Mouse (Mus musculus) embryonic fibroblast, embryonic 13.5 days (primary cell): ENCODE results near the gene Bad. TPM values are rescaled to one million over a fixed set of nuclear protein-coding genes. Genes with fewer than 3 reads are reported as not detected.

ENCODE experiments used
- H3K27ac ChIP-seq: 2 replicates; pipeline ENCODE4 v1.5.1; 2012; ENCODE audit warnings: low read length, control low read depth, inconsistent platforms; ENCODE audit not compliant: insufficient read depth
- H3K4me1 ChIP-seq: 2 replicates; pipeline ENCODE4 v1.6.1; 2011; ENCODE audit warnings: low read length; ENCODE audit not compliant: control insufficient read depth, insufficient read depth
- H3K4me3 ChIP-seq: 2 replicates; pipeline ENCODE4 v1.5.1; 2011; ENCODE audit warnings: mild to moderate bottlenecking, control low read depth, low read length; ENCODE audit not compliant: insufficient read depth
- CTCF ChIP-seq: IDR thresholded peaks from 2 replicates; pipeline ENCODE4 v1.5.1; 2011; ENCODE audit warnings: mild to moderate bottlenecking, control low read depth, low read length, moderate library complexity, borderline replicate concordance; ENCODE audit not compliant: insufficient read depth
- POLR2A ChIP-seq: IDR thresholded peaks from 2 replicates; pipeline ENCODE4 v1.6.1; 2011; ENCODE audit warnings: low read depth, mild to moderate bottlenecking, control low read depth, low read length, moderate library complexity
- polyA plus RNA-seq: library from polyadenylated mRNA; stranded (reverse); fragments of >200 nt; gene quantifications from 2 replicates; pipeline ENCODE4 v1.2.4, GENCODE M21; 2011; ENCODE audit warnings: low read depth; ENCODE audit not compliant: missing spikeins, insufficient read length

Bad gene
- polyA plus RNA-seq, 1 experiment: 31.0 TPM

DNA sequence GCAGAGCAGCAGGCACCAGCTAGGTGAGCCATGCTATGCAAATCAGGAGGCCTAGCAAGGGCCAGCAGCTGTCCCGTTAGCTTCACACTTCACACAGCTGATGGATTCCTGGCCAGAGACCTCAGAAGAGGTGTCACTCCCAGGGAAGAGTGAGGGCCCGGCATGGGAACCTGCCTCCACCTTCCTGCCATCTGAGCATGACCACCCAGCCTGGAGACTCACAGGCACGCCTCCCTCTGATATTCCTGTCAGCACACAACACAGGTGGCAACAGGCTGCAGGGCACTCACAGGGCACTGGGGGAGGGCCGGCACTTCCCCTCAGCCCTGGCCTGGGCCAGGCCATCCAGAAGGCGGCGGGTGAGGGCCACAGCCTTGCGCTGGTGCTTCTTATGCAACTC lies 13.8 kb downstream of the Bad start:
- Histone ChIP-seq H3K4me3 (no peak overlapping the region), H3K27ac (no peak overlapping the region), H3K4me1 (peaks cover 7% of the 10 kb centered on the region)
- TF ChIP-seq POLR2A: no peak
- TF ChIP-seq CTCF: no peak

GRCm38 (mm10) chr19:6956461-6956860 lies 14.8 kb downstream of the Bad start:
- TF ChIP-seq POLR2A: no peak
- no peak for TF ChIP-seq CTCF
- H3K27ac ChIP-seq: no peak overlapping the region
- peaks cover 7% of the 10 kb centered on the region for H3K4me1 ChIP-seq
- no peak overlapping the region for H3K4me3 ChIP-seq

GRCm38 (mm10) chr19:6968491-6969271 lies 27.0 kb downstream of the Bad start:
- peak overlapping the region; percentile 76 for H3K4me3 ChIP-seq
- TF ChIP-seq POLR2A (peak; percentile 62; the same call in 1 of the 2 replicates), CTCF (no peak)
- H3K27ac ChIP-seq: 0 out of 2 replicates have a peak overlapping the region, but pooled peaks have one; percentile 6
- peaks cover 11% of the 10 kb centered on the region; the same call in 1 of the 2 replicates for H3K4me1 ChIP-seq

GRCm38 (mm10) chr19:6969291-6969664 lies 27.6 kb downstream of the Bad start:
- H3K4me3 ChIP-seq: peak overlapping the region; percentile 76
- H3K27ac ChIP-seq: no peak overlapping the region
- no peak for TF ChIP-seq POLR2A
- no peak for TF ChIP-seq CTCF
- H3K4me1 ChIP-seq: peaks cover 11% of the 10 kb centered on the region; the same call in 1 of the 2 replicates

DNA sequence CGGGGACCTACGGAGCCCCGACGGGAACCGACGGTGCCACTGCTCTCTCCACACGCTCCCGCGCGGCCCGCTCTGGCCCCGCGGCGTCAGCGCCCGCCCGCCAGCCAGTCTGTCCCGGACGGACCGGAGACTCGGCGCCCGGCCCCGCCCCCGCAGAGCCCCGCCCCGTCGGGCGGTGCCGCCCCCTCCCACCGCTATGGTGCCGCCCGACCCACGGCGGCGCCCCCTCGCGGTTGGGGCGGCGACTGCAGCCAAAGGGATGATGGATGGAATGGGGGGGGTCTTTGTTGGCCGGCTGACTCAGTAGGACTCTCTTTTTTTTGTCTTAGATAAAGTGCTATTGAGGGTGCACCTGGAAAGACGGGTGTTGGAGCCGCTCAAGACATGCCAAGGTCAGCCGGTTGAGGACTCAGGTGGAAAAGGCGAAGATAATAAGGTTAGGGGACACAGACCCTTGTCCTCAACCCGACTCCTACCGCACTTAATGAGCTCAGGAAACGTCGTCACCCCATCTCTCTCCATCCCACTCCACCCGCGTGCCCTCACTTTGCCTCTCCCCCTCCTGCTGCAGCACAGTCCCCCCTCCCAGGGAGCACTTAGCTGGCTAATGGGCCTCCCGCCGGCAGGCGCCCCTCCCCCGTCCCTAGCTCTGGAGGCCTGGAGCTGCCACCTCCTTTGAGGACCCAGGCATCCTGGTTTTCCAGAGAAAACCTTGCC lies 28.2 kb downstream of the Bad start:
- peak overlapping the region; percentile 76 for H3K4me3 ChIP-seq
- TF ChIP-seq CTCF (peak; percentile 35; the same call in 1 of the 2 replicates), POLR2A (peak; percentile 81)
- H3K27ac ChIP-seq: no peak overlapping the region
- peaks cover 11% of the 10 kb centered on the region; the same call in 1 of the 2 replicates for H3K4me1 ChIP-seq

DNA sequence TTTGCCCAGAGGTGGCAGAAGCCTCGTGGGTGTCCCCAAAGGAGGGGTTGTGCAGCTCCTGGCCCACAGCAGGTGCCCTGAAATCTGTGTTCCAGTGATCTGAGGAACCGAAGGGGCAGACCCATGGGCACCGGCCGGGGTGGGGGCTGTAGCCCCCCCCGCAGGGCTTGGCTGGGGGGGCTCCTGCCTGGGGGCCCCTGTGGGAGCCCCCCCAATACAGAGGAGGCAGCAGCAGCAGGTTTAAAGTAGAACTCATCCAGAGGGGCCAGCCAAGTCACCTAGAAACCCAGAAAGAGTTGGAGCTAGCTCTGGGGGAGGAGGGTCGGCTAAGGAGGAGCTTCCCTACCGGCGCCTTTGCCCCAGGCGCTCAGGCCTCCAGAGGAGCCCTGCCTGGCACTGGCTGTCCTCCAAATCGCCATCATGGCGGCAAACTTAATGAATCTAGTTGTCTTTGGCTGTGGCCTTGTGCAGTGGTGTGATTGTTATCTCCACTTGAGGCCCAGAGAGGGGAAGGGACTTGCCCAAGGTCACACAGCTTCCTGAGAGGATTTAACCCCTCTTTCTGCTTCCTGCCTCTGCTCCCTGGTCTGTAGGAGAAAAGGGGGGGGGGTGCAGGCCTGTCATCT lies 28.9 kb downstream of the Bad start:
- peaks cover 11% of the 10 kb centered on the region; the same call in 1 of the 2 replicates for H3K4me1 ChIP-seq
- H3K27ac ChIP-seq: no peak overlapping the region
- H3K4me3 ChIP-seq: no peak overlapping the region
- no peak for TF ChIP-seq POLR2A
- no peak for TF ChIP-seq CTCF

- Histone ChIP-seq H3K4me1 (peaks cover 11% of the 10 kb centered on the region; the same call in 1 of the 2 replicates), H3K27ac (no peak overlapping the region), H3K4me3 (no peak overlapping the region)
- TF ChIP-seq POLR2A: no peak
- TF ChIP-seq CTCF: no peak
Observed at GRCm38 (mm10) chr19:6971644-6972043, 30.0 kb downstream of the Bad start.

DNA sequence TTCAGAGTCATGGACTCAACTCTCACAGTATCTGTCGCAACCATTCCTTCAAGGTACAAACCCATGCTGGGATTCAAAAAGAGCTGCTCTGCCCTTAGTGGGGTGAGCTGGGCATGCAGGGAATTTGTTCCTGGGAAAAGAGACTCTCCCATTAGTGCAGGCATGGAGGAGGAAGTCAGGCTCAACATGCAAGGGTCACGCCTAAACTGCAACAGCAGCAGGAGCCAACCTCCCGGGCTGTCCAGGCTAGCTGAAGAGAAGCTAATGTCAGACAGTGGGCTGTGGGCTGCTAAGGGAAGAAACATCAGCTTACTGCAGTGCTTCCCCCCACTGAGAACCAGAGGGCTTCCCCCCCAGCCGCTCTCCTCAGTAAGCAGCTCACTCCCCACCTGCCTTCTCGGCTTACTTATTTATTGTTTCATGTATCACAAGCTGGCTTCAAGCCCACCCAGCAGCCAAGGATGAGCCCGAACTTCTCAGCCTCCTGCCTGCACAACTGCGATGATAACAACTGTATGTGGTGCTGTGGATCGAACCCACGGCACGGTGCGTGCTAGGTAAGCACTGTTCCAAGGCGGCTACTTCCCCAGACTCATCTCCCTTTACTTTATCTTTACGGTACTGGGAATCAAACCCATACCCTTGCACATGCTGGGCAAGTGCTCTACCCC lies 30.7 kb downstream of the Bad start:
- Histone ChIP-seq H3K27ac (no peak overlapping the region), H3K4me1 (peaks cover 11% of the 10 kb centered on the region; the same call in 1 of the 2 replicates), H3K4me3 (no peak overlapping the region)
- TF ChIP-seq POLR2A (no peak), CTCF (no peak)

DNA sequence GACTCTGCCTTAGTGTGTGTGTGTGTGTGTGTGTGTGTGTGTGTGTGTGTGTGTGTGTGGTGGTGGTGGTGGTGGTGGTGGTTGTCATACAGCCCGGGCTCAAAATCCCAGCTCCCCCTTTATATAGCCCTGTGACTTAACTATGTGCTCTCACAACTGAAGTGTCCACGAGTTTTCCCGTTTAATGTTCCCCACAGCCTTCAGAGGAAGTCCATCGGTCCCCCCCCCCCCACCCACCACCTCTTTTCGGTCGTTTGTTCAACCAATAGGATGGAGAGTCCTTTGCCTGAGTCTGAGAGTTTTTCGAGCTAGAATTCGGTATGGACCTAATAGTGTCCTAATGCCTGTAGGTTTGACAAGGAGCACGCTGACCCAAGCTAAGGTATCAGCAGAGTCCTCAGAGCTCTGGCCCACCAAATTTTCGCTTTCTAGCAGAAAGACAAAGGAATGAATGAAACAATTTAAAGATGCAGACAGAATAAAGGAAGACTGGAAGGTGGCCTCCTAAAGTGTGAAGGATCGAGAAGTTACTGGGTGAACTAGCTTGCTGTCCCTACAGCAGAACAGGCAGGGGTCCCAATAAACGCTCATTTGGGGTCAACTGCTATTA lies 32.0 kb downstream of the Bad start:
- TF ChIP-seq CTCF (no peak), POLR2A (no peak)
- Histone ChIP-seq H3K27ac (peak overlapping the region; percentile 61; the same call in 1 of the 2 replicates), H3K4me3 (peak overlapping the region; percentile 41), H3K4me1 (peaks cover 12% of the 10 kb centered on the region; the same call in 1 of the 2 replicates)
